Mouse (Mus musculus): Measurements from ENCODE around the gene Gm40193. TPM values are rescaled to one million over a fixed set of nuclear protein-coding genes. Genes with fewer than 3 reads are reported as not detected.

Gene Gm40193
- polyA plus RNA-seq (2015; fragmentation: Nextera tagmentation; extraction: Ambion mirVana) = not detected in 2 replicates

- Histone ChIP-seq H3K27ac (ENCODE audit: low read depth) (no peak within 1 kb of the TSS), H3K9ac (replicated peaks) (no peak within 1 kb of the TSS), H3K27me3 (ENCODE audit: insufficient read depth, low read length) (no peaks in the 10 kb centered on the region; the same call in 1 of the 2 replicates), H3K4me3 (ENCODE audit: low read depth, low read length) (no peak within 1 kb of the TSS), H3K4me2 (ENCODE audit: low read depth, low read length) (no peak within 1 kb of the TSS), H3K36me3 (replicated peaks; ENCODE audit: insufficient read depth, low read length) (peaks cover 6% of the 10 kb centered on the region; the same call in 1 of the 2 replicates), H3K4me1 (ENCODE audit: insufficient read depth) (no peaks in the 10 kb centered on the region), H3K9me3 (ENCODE audit: low read length) (no peaks in the 10 kb centered on the region)
- ATAC-seq = no peak
- DNase-seq = no peak
- TF ChIP-seq EP300 (IDR thresholded peaks at IDR 0.05; ENCODE audit: low read depth) (no peak), CTCF (IDR thresholded peaks at IDR 0.05; ENCODE audit: low read depth) (no peak)
- WGBS (ENCODE audit: insufficient replicate concordance) = 76% methylated on average over 6 of the region's 6 CpGs
These were observed at the start of gene Gm40193 for GRCm38 (mm10) chr11:70532839-70533238. Gene Gm40193 (minus strand): TSS chr11:70532939.

DNA sequence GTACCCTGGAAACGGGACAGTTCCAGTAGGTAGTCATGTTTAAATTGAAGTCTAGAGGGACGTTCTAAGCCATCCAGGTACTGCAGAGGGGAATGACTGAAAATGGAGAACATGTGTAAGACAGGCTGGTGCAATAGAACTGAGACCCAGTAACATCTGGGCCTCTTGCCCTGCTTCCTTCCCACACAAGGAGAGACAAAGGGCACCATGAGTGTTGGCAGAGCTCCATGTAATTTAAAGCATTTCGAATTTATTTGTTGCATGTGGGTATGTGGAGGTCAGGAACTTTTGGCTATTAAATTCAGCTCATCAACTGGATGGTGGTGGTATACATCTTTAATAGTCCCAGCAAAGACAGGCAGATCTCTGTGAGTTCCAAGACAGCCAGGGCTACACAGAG is 49.5 kb upstream of the Gm40193 start:
- ATAC-seq (no peak), DNase-seq (no peak)
- TF ChIP-seq EP300 (IDR thresholded peaks at IDR 0.05; ENCODE audit: low read depth) (no peak), CTCF (IDR thresholded peaks at IDR 0.05; ENCODE audit: low read depth) (no peak)
- Histone ChIP-seq H3K9me3 (ENCODE audit: low read length) (no peaks in the 10 kb centered on the region), H3K4me1 (ENCODE audit: insufficient read depth) (peaks cover 52% of the 10 kb centered on the region), H3K36me3 (replicated peaks; ENCODE audit: insufficient read depth, low read length) (no peaks in the 10 kb centered on the region), H3K4me2 (ENCODE audit: low read depth, low read length) (no peak overlapping the region), H3K27me3 (ENCODE audit: insufficient read depth, low read length) (no peaks in the 10 kb centered on the region), H3K9ac (replicated peaks) (no peak overlapping the region), H3K4me3 (ENCODE audit: low read depth, low read length) (no peak overlapping the region), H3K27ac (ENCODE audit: low read depth) (no peak overlapping the region)
- WGBS (ENCODE audit: insufficient replicate concordance) = 66% methylated on average over 3 of the region's 3 CpGs

DNA sequence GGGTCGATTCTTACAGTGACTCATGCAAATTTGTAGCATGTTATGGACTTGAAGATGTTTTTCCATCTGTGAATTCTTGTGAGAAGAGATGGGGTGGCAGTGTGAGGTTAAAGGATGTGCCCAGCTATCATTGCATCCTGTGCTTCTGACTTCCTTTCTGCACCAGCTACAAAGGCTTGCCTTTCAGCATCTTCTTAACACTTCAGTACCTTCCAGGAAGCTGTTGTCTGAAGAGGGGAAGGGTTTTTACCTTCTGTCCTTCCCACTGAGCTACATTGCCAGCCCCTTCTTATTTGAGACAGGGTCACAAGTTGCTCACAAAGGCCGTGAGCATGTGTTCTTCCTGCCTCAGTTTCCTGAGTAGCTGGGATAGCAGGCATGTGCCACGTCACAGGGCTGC is 48.2 kb upstream of the Gm40193 start:
- ATAC-seq (no peak), DNase-seq (no peak)
- 0 out of 2 replicates have a peak overlapping the region, but pooled peaks have one; percentile 17 for H3K27ac ChIP-seq (ENCODE audit: low read depth)
- TF ChIP-seq EP300 (IDR thresholded peaks at IDR 0.05; ENCODE audit: low read depth) = no peak
- TF ChIP-seq CTCF (IDR thresholded peaks at IDR 0.05; ENCODE audit: low read depth) = no peak
- WGBS (ENCODE audit: insufficient replicate concordance) = 57% methylated on average over 3 of the region's 3 CpGs
- H3K9me3 ChIP-seq (ENCODE audit: low read length) = no peaks in the 10 kb centered on the region
- H3K4me2 ChIP-seq (ENCODE audit: low read depth, low read length) = no peak overlapping the region
- H3K4me3 ChIP-seq (ENCODE audit: low read depth, low read length) = no peak overlapping the region
- H3K36me3 ChIP-seq (replicated peaks; ENCODE audit: insufficient read depth, low read length) = no peaks in the 10 kb centered on the region
- no peak overlapping the region for H3K9ac ChIP-seq (replicated peaks)
- peaks cover 50% of the 10 kb centered on the region for H3K4me1 ChIP-seq (ENCODE audit: insufficient read depth)
- H3K27me3 ChIP-seq (ENCODE audit: insufficient read depth, low read length) = no peaks in the 10 kb centered on the region

DNA sequence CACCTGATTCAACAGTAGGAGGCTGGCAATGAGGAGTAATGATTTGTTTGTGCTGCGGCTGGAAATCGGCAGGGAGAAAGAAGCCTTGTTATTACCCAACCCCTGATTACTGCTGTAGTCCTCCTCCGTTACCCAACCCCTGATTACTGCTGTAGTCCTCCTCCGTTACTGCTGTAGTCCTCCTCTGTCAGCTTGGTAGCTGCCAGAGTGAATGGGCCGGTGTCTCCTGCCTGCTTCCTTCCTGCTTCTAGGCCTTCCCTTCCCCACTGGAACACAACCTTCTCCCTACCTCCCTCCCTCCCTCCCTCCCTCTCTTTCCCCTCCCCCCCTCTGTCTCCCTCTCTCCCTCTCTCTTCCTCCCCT is 47.6 kb upstream of the Gm40193 start:
- 0 out of 2 replicates have a peak overlapping the region, but pooled peaks have one; percentile 5 for H3K9ac ChIP-seq (replicated peaks)

GRCm38 (mm10) chr11:70579710-70580357 is 47.1 kb upstream of the Gm40193 start:
- Histone ChIP-seq H3K4me3 (ENCODE audit: low read depth, low read length) (no peak overlapping the region), H3K27me3 (ENCODE audit: insufficient read depth, low read length) (no peaks in the 10 kb centered on the region), H3K4me1 (ENCODE audit: insufficient read depth) (peaks cover 45% of the 10 kb centered on the region), H3K9ac (replicated peaks) (0 out of 2 replicates have a peak overlapping the region, but pooled peaks have one; percentile 5), H3K27ac (ENCODE audit: low read depth) (peak overlapping the region; percentile 17), H3K9me3 (ENCODE audit: low read length) (no peaks in the 10 kb centered on the region), H3K4me2 (ENCODE audit: low read depth, low read length) (no peak overlapping the region), H3K36me3 (replicated peaks; ENCODE audit: insufficient read depth, low read length) (no peaks in the 10 kb centered on the region)
- no peak for DNase-seq
- ATAC-seq = no peak
- WGBS (ENCODE audit: insufficient replicate concordance) = 60% methylated on average over 9 of the region's 9 CpGs
- TF ChIP-seq EP300 (IDR thresholded peaks at IDR 0.05; ENCODE audit: low read depth) = no peak
- TF ChIP-seq CTCF (IDR thresholded peaks at IDR 0.05; ENCODE audit: low read depth) = no peak

More for the DNA sequence above, 47.6 kb upstream of the Gm40193 start:
- Histone ChIP-seq H3K27me3 (ENCODE audit: insufficient read depth, low read length) (no peaks in the 10 kb centered on the region), H3K4me2 (ENCODE audit: low read depth, low read length) (no peak overlapping the region), H3K9me3 (ENCODE audit: low read length) (no peaks in the 10 kb centered on the region), H3K4me1 (ENCODE audit: insufficient read depth) (peaks cover 47% of the 10 kb centered on the region), H3K36me3 (replicated peaks; ENCODE audit: insufficient read depth, low read length) (no peaks in the 10 kb centered on the region), H3K27ac (ENCODE audit: low read depth) (peak overlapping the region; percentile 17), H3K4me3 (ENCODE audit: low read depth, low read length) (no peak overlapping the region)
- no peak for DNase-seq
- 35% methylated on average over 5 of the region's 5 CpGs for WGBS (ENCODE audit: insufficient replicate concordance)
- ATAC-seq = peak; percentile 62; the same call in 1 of the 2 replicates
- no peak for TF ChIP-seq EP300 (IDR thresholded peaks at IDR 0.05; ENCODE audit: low read depth)

GRCm38 (mm10) chr11:70578962-70579361 is 46.2 kb upstream of the Gm40193 start:
- no peak overlapping the region for H3K27ac ChIP-seq (ENCODE audit: low read depth)
- no peak overlapping the region for H3K4me2 ChIP-seq (ENCODE audit: low read depth, low read length)
- no peak overlapping the region for H3K4me3 ChIP-seq (ENCODE audit: low read depth, low read length)
- H3K4me1 ChIP-seq (ENCODE audit: insufficient read depth) = peaks cover 45% of the 10 kb centered on the region
- TF ChIP-seq EP300 (IDR thresholded peaks at IDR 0.05; ENCODE audit: low read depth) = no peak
- no peak for TF ChIP-seq CTCF (IDR thresholded peaks at IDR 0.05; ENCODE audit: low read depth)
- no peaks in the 10 kb centered on the region for H3K9me3 ChIP-seq (ENCODE audit: low read length)
- no peaks in the 10 kb centered on the region for H3K36me3 ChIP-seq (replicated peaks; ENCODE audit: insufficient read depth, low read length)
- DNase-seq = no peak
- no peak for ATAC-seq
- H3K27me3 ChIP-seq (ENCODE audit: insufficient read depth, low read length) = no peaks in the 10 kb centered on the region
- H3K9ac ChIP-seq (replicated peaks) = no peak overlapping the region
- 79% methylated on average over 6 of the region's 6 CpGs for WGBS (ENCODE audit: insufficient replicate concordance)

Data from liver, postnatal 0 days (tissue).